Mouse (Mus musculus): Measurements from ENCODE around the gene Gpatch8.

Gene Gpatch8

GRCm38 (mm10) chr11:102434816-102435705, 121.1 kb downstream of the Gpatch8 start:
- no peak for DNase-seq (ENCODE audit: low spot score)

GRCm38 (mm10) chr11:102434406-102434805, 121.8 kb downstream of the Gpatch8 start:
- DNase-seq (ENCODE audit: low spot score) = peak; percentile 90

- DNase-seq (ENCODE audit: low spot score) = no peak
Measured at GRCm38 (mm10) chr11:102433866-102434265, 122.3 kb downstream of the Gpatch8 start.

GRCm38 (mm10) chr11:102432896-102433295, 123.3 kb downstream of the Gpatch8 start:
- DNase-seq (ENCODE audit: low spot score) = peak; percentile 37

GRCm38 (mm10) chr11:102432115-102432843, 123.9 kb downstream of the Gpatch8 start:
- peak; percentile 46 for DNase-seq (ENCODE audit: low spot score)

GRCm38 (mm10) chr11:102431728-102432114, 124.5 kb downstream of the Gpatch8 start:
- no peak for DNase-seq (ENCODE audit: low spot score)

- peak; percentile 87 for DNase-seq (ENCODE audit: low spot score)
Measured at GRCm38 (mm10) chr11:102431018-102431645, 125.1 kb downstream of the Gpatch8 start.

GRCm38 (mm10) chr11:102430121-102431017, 125.8 kb downstream of the Gpatch8 start, which contains the start of gene Grn:
Grn (plus strand) TSS chr11:102430315.
- peak; percentile 95 for DNase-seq (ENCODE audit: low spot score)

- DNase-seq (ENCODE audit: low spot score) = no peak
Measured at GRCm38 (mm10) chr11:102429551-102429950, 126.6 kb downstream of the Gpatch8 start.

- no peak for DNase-seq (ENCODE audit: low spot score)
Measured at GRCm38 (mm10) chr11:102428981-102429540, 127.1 kb downstream of the Gpatch8 start.
